Comparison of ENCODE assay signal across 17 mouse cellular contexts in the genomic region with DNA sequence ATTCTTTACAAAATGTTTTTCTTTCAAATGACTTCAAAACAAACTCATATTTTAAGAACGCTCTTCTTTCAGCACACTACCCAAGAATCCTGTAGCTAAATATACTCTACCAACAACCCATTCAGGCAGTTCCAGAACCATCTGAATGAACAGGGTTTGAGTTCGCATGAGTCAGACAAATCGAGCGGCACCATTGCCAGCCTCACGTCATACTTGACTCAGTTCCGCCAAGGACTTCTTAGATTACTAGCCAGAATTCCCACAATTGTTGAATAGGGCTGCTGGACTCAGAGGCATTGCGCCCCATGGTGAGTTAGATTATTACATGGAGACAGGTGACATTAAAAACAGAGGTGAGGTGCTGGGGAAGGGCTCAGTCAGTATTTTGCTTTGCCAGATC. TPM values are rescaled to one million over a fixed set of nuclear protein-coding genes. Genes with fewer than 3 reads are reported as not detected.
DNase-seq lines count a peak whose midpoint lies in the region; ATAC-seq and TF ChIP-seq lines count a peak whose summit lies in the region.
"Had no signal": no experiment of that assay in that cellular context is flagged by ENCODE, and none has a peak within 500 bp of the region (broad histone marks: within the 10 kb centered on the region; RNA-seq: fewer than 3 reads in every experiment).

No protein-coding gene starts in this region.

- no peaks in the 10 kb centered on the region for H3K9me3 ChIP-seq in intestine, embryonic 14.5 days (ENCODE audit: control insufficient read depth, low read length)
- no peaks in the 10 kb centered on the region for H3K9me3 ChIP-seq in intestine, postnatal 0 days (ENCODE audit: control insufficient read depth)
- H3K9me3 ChIP-seq in embryonic facial prominence, embryonic 10.5 days = no peaks in the 10 kb centered on the region
- H3K9me3 ChIP-seq: heart, embryonic 15.5 days; hindbrain, embryonic 15.5 days; kidney, embryonic 15.5 days; limb, embryonic 12.5 days had no signal

- WGBS in intestine, embryonic 14.5 days = 96% methylated on average over 7 of the region's 7 CpGs
- 93% methylated on average over 7 of the region's 7 CpGs for WGBS in intestine, postnatal 0 days
- WGBS in embryonic facial prominence, embryonic 10.5 days = 92% methylated on average over 7 of the region's 7 CpGs

- H3K27ac ChIP-seq in intestine, embryonic 14.5 days (ENCODE audit: low read depth) = peak overlapping the region; percentile 83; the same call in 1 of the 2 replicates
- no peak overlapping the region for H3K27ac ChIP-seq in intestine, postnatal 0 days (ENCODE audit: low read depth, low read length)
- no peak overlapping the region for H3K27ac ChIP-seq in embryonic facial prominence, embryonic 10.5 days (replicated peaks)
- H3K27ac ChIP-seq: hindbrain, embryonic 15.5 days; liver, embryonic 14.5 days had no signal

- DNase-seq in adrenal gland, adult 2 months = peak; percentile 78
- no peak for DNase-seq in adrenal gland, postnatal 4 days (ENCODE audit: low spot score in 2 of 2)
- DNase-seq in intestine, embryonic 14.5 days (ENCODE audit: low spot score) = no peak
- DNase-seq in adrenal gland, adult 8-10 months = peak; percentile 66
- peak; percentile 52 to 54 for DNase-seq in layer of hippocampus, adult 8-10 months (ENCODE audit: low spot score in 2 of 2)
- DNase-seq in retina, postnatal 1 day = no peak
- DNase-seq in embryonic facial prominence, embryonic 10.5 days (ENCODE audit: low spot score) = no peak
- DNase-seq: cerebellum, adult 9-10 months; forebrain, postnatal 0 days; lung, postnatal 10 days had no signal

- H3K9ac ChIP-seq in intestine, embryonic 14.5 days (ENCODE audit: low read length) = no peak overlapping the region
- no peak overlapping the region for H3K9ac ChIP-seq in intestine, postnatal 0 days (ENCODE audit: low read depth, low read length)
- H3K9ac ChIP-seq: forebrain, postnatal 0 days; heart, embryonic 15.5 days; hindbrain, embryonic 15.5 days; kidney, embryonic 15.5 days; limb, embryonic 12.5 days; liver, embryonic 14.5 days had no signal

- peaks cover 36% of the 10 kb centered on the region for H3K4me1 ChIP-seq in intestine, embryonic 14.5 days (replicated peaks; ENCODE audit: control insufficient read depth, insufficient read depth, low read length)
- 0 out of 2 replicates have a peak, but pooled peaks cover 5% of the 10 kb centered on the region for H3K4me1 ChIP-seq in intestine, postnatal 0 days (replicated peaks; ENCODE audit: control insufficient read depth, insufficient read depth, low read length)
- peaks cover 68% of the 10 kb centered on the region for H3K4me1 ChIP-seq in embryonic facial prominence, embryonic 10.5 days

- H3K36me3 ChIP-seq in intestine, embryonic 14.5 days (ENCODE audit: control insufficient read depth, insufficient read depth, low read length) = no peaks in the 10 kb centered on the region
- H3K36me3 ChIP-seq in intestine, postnatal 0 days (ENCODE audit: control insufficient read depth, insufficient read depth) = no peaks in the 10 kb centered on the region
- H3K36me3 ChIP-seq in embryonic facial prominence, embryonic 10.5 days (replicated peaks) = no peaks in the 10 kb centered on the region
- H3K36me3 ChIP-seq: heart, embryonic 15.5 days; hindbrain, embryonic 15.5 days; kidney, embryonic 15.5 days; limb, embryonic 12.5 days had no signal

- no peak overlapping the region for H3K4me3 ChIP-seq in intestine, embryonic 14.5 days (ENCODE audit: low read depth, low read length)
- no peak overlapping the region for H3K4me3 ChIP-seq in intestine, postnatal 0 days (ENCODE audit: low read depth, low read length)
- no peak overlapping the region for H3K4me3 ChIP-seq in embryonic facial prominence, embryonic 10.5 days
- H3K4me3 ChIP-seq: heart, embryonic 15.5 days; hindbrain, embryonic 15.5 days; kidney, embryonic 15.5 days; limb, embryonic 12.5 days had no signal

- H3K4me2 ChIP-seq in intestine, embryonic 14.5 days (ENCODE audit: low read length) = no peak overlapping the region
- no peak overlapping the region for H3K4me2 ChIP-seq in intestine, postnatal 0 days (replicated peaks; ENCODE audit: low read depth)
- H3K4me2 ChIP-seq: heart, embryonic 15.5 days; hindbrain, embryonic 15.5 days; kidney, embryonic 15.5 days; limb, embryonic 12.5 days had no signal

- no peak for ATAC-seq in intestine, embryonic 14.5 days (replicated peaks; ENCODE audit: low FRiP score, low TSS enrichment, low read depth)
- ATAC-seq in intestine, postnatal 0 days = no peak
- ATAC-seq: forebrain, postnatal 0 days had no signal

- TF ChIP-seq CTCF in intestine, postnatal 0 days (IDR thresholded peaks at IDR 0.05; ENCODE audit: low read depth) = no peak

- no peaks in the 10 kb centered on the region for H3K27me3 ChIP-seq in intestine, embryonic 14.5 days (replicated peaks; ENCODE audit: control insufficient read depth, insufficient read depth, low read length)
- no peaks in the 10 kb centered on the region for H3K27me3 ChIP-seq in intestine, postnatal 0 days (replicated peaks; ENCODE audit: control insufficient read depth, insufficient read depth, low read length)
- H3K27me3 ChIP-seq in embryonic facial prominence, embryonic 10.5 days (replicated peaks; ENCODE audit: low read depth, poor library complexity, severe bottlenecking) = no peaks in the 10 kb centered on the region
- H3K27me3 ChIP-seq: heart, embryonic 15.5 days; hindbrain, embryonic 15.5 days; kidney, embryonic 15.5 days; limb, embryonic 12.5 days had no signal

RNA-seq across cellular contexts. Expression of a gene that starts 58.3 kb away (rescaled TPM):
- 10 to 100 TPM; 48.1 to 57.7 TPM for total RNA-seq in adrenal gland, adult 2 months (2021)
- 156 and 192 TPM in 2 replicates for polyA plus RNA-seq in adrenal gland, adult 2 months (2012; rRNA removed)
- 10 to 100 TPM; 94.2 to 94.6 TPM for total RNA-seq in adrenal gland, postnatal 4 days (2021)
- 36.1 and 41.0 TPM in 2 replicates for polyA plus RNA-seq in intestine, embryonic 14.5 days (2014; fragmentation: Nextera tagmentation; extraction: Ambion mirVana)
- 12.2 and 18.0 TPM in 2 replicates for polyA plus RNA-seq in intestine, postnatal 0 days (2015; fragmentation: Nextera tagmentation; extraction: Ambion mirVana)
- total RNA-seq in adrenal gland, adult 8-10 months (2022) = 10 to 100 TPM; 39.5 to 48.5 (median 45.8) TPM
- 10 to 100 TPM; 20.9 to 31.4 (median 27.3) TPM for total RNA-seq in layer of hippocampus, adult 8-10 months (2022)
- 20.7 and 25.3 TPM in 2 replicates for polyA plus RNA-seq in embryonic facial prominence, embryonic 10.5 days (2016; fragmentation: Nextera tagmentation; extraction: Ambion mirVana)
- total RNA-seq: monocyte, adult 5-6 weeks had no signal

Comparison
In these comparisons a context has a peak if more than half of its experiments do, and no peak if none do; other contexts are left out.
1. DNase-seq: peak in adrenal gland, adult 2 months (single experiment), adrenal gland, adult 8-10 months (single experiment) and layer of hippocampus, adult 8-10 months (2 of 2); none in adrenal gland, postnatal 4 days (0 of 2), intestine, embryonic 14.5 days (single experiment), retina, postnatal 1 day (single experiment) and embryonic facial prominence, embryonic 10.5 days (single experiment).